Mouse (Mus musculus) splenic B cell, adult 2 months (primary cell): ENCODE measurements around the gene Olfr665.
"Not testable (repeated sequence)": the region's sequence is repeated elsewhere in the genome, so short reads cannot be mapped to it uniquely, and the experiment has no call there.

Experiments used
- DNase-seq: peaks from one replicate; pipeline ENCODE4 v3.0.0-alpha.2; 2011; ENCODE audit warnings: low read depth, low spot score
- H3K27me3 ChIP-seq: 2 replicates; pipeline ENCODE4 v1.6.1; 2012; ENCODE audit warnings: mild to moderate bottlenecking, low read length, moderate library complexity, mixed read lengths; ENCODE audit not compliant: control insufficient read depth, poor library complexity, insufficient read depth, severe bottlenecking
- H3K36me3 ChIP-seq: 2 replicates; pipeline ENCODE4 v1.6.1; 2012; ENCODE audit warnings: mild to moderate bottlenecking, low read length, moderate library complexity, mixed read lengths; ENCODE audit not compliant: control insufficient read depth, poor library complexity, insufficient read depth, severe bottlenecking

Olfr665 gene

DNA sequence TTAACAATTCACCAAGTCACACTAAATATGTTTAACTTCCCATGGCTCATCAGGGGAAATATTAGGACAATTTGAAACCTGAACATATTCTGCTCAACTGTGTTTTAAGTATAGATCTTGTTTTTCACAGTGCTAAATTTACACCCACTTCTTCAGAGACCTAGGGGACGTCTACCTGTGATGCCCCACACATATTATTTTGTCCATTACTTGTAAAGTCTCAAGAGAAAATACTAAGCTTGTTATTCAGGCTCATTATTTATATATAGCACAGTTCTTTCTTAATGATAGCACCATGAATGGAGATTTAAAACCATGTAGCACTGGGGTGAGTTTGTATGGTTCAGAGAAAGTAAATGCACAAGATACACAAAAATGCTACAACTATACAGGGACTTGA lies at the start of gene Olfr665:
Gene Olfr665, plus strand, starts transcription at position 301 of the 400 bp plus-strand sequence.
- Histone ChIP-seq H3K36me3 (no peaks in the 10 kb centered on the region), H3K27me3 (no peaks in the 10 kb centered on the region)
- DNase-seq: no peak

DNA sequence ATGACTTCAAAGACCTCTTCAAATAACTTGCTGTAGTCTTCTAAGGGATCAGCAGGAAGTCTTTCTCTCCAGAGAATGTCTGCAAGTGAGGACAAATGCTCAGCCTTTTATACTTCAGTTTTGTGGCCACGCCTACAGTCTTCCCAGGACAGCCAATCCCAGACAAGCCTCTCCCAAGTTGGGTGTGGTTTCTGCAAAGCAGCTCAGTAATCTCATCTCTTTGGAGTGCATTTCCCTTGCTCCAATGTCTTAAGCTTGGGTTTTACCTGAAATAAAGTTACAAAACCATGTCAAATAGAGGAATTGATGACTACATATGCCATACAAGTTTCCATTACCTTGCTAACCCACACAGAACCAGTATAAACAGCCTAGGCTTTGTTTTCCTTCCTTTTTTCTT lies 35.3 kb upstream of the Olfr665 start, which contains the start of gene Usp17lb:
Gene Usp17lb, minus strand, starts transcription at position 101 of the 400 bp plus-strand sequence.
- no peak for DNase-seq
- H3K36me3 ChIP-seq: no peaks in the 10 kb centered on the region
- H3K27me3 ChIP-seq: no peaks in the 10 kb centered on the region; the same call in 1 of the 2 replicates

DNA sequence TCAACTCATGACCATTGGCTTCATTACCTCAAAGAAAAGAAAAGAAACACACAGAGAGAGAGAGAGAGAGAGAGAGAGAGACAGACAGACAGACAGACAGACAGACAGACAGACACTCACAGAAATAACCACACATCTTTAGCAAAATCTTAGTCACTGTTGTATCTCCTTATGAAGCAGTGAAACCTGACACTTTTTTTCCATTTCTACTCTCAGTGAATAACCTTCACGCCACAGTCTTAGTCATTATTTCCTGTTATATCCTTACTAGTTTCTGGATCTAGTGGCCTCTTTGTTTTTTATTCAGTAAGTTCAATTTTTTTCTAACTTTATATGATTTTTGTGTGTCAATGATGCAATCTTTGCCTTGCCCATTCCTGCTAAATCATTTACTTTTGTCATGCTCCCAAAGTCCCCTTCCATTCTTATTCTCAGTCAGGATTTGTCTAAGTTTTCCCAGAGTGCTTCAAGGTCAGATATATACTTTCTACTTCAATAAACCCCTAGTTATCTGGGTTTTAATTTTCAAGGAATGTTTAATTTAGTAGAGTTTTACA lies 34.0 kb upstream of the Olfr665 start:
- no peaks in the 10 kb centered on the region; the same call in 1 of the 2 replicates for H3K27me3 ChIP-seq
- no peak for DNase-seq
- H3K36me3 ChIP-seq: no peaks in the 10 kb centered on the region

GRCm38 (mm10) chr7:104851546-104851945 lies 26.3 kb upstream of the Olfr665 start:
- H3K27me3 ChIP-seq: not testable (repeated sequence)

DNA sequence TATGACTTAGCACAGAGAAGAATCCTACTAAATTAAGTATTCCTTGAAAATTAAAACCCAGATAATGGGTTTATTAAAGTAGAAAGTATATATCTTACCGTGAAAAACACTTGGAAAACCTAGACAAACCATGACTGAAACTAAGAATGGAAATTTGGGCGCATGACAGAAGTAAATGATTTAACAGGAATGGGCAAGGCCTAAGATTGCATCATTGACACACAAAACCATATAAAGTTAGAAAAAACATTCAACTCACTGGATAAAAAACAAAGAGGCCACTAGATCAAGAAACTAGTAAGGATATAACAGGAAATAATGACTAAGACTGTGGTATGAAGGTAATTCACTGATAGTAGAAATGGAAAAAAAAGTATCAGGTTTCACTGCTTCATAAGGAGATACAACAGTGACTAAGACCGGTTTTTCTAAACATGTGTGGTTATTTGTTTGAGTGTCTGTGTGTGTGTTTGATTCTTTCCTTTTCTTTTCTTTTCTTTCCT lies 22.5 kb upstream of the Olfr665 start:
- Histone ChIP-seq H3K27me3 (no peaks in the 10 kb centered on the region), H3K36me3 (no peaks in the 10 kb centered on the region)
- no peak for DNase-seq

More at GRCm38 (mm10) chr7:104851546-104851945, 26.3 kb upstream of the Olfr665 start:
- DNase-seq, H3K36me3 ChIP-seq: not testable (repeated sequence)

GRCm38 (mm10) chr7:104856709-104857108 lies 21.1 kb upstream of the Olfr665 start, which contains the start of gene Usp17la:
Gene Usp17la, plus strand, starts transcription at chr7:104857009.
- not testable (repeated sequence) for H3K36me3 ChIP-seq, DNase-seq, H3K27me3 ChIP-seq

DNA sequence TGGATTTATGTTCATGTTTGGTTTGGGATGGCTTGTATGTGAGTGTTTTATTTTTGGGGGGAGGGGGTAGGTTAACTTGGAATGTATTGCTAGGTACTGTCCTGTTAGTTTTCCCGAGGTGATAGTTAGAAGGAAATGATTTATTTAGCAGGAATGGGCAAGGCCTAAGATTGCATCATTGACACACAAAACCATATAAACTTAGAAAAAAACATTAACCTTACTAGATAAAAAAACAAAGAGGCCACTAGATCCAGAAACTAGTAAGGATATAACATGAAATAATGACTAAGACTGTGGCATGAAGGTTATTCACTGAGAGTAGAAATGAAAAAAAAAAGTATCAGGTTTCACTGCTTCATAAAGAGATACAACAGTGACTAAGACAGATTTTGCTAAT lies 20.1 kb upstream of the Olfr665 start:
- no peaks in the 10 kb centered on the region for H3K27me3 ChIP-seq
- DNase-seq: no peak
- H3K36me3 ChIP-seq: no peaks in the 10 kb centered on the region

GRCm38 (mm10) chr7:104861381-104861780 lies 16.4 kb upstream of the Olfr665 start:
- no peak for DNase-seq
- Histone ChIP-seq H3K27me3 (no peaks in the 10 kb centered on the region), H3K36me3 (no peaks in the 10 kb centered on the region)

DNA sequence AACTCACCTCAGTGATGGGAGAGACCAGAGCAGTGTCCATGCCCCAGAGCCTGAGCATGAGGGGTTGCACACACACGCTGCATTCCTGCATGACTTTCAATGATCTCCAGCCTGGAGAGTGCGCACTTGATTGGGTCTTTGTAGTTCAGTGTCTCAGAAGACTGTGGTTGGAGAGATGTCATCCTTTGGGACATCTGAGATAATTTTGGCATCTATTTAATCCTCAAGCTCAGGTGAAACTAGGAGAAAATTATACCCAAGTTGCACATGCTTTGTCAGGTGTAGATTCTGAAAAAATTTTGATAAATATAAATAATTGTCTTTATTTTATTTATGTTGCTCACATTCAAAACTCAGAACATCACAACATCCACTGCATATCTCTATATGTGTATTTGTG lies 18.0 kb downstream of the Olfr665 start, which contains the start of gene Olfr666:
Gene Olfr666, minus strand, starts transcription at position 101 of the 400 bp plus-strand sequence.
- DNase-seq: no peak
- Histone ChIP-seq H3K27me3 (no peaks in the 10 kb centered on the region), H3K36me3 (no peaks in the 10 kb centered on the region)

GRCm38 (mm10) chr7:104921382-104921781 lies 43.6 kb downstream of the Olfr665 start, which contains the start of gene Olfr667:
Gene Olfr667, minus strand, starts transcription at chr7:104921482.
- Histone ChIP-seq H3K27me3 (no peaks in the 10 kb centered on the region), H3K36me3 (no peaks in the 10 kb centered on the region)
- DNase-seq: no peak

- no peaks in the 10 kb centered on the region for H3K36me3 ChIP-seq
Measured at GRCm38 (mm10) chr7:104927957-104928356, 50.1 kb downstream of the Olfr665 start, which contains the start of gene Olfr668. Gene Olfr668, minus strand, starts transcription at chr7:104928057.

More at GRCm38 (mm10) chr7:104927957-104928356, 50.1 kb downstream of the Olfr665 start, which contains the start of gene Olfr668:
- DNase-seq: no peak
- H3K27me3 ChIP-seq: no peaks in the 10 kb centered on the region
